Mouse (Mus musculus) cerebellum, adult 2 months (tissue): ENCODE results near the gene Ccnk. TPM values are rescaled to one million over a fixed set of nuclear protein-coding genes. Genes with fewer than 3 reads are reported as not detected.

ENCODE experiments used
- DNase-seq, 2 experiments: peaks; one replicate each; pipeline ENCODE4 v3.0.0; 2021
- H3K27ac ChIP-seq: fragments of 200-500 bp; 2 replicates; pipeline ENCODE4 v1.5.1; 2012; ENCODE audit warnings: low read length, control low read depth, inconsistent platforms; ENCODE audit not compliant: insufficient read depth
- H3K27me3 ChIP-seq: fragments of 200-500 bp; 2 replicates; pipeline ENCODE4 v1.6.1; 2012; ENCODE audit warnings: inconsistent platforms, mild to moderate bottlenecking, low read length, moderate library complexity; ENCODE audit not compliant: control insufficient read depth, insufficient read depth
- H3K4me1 ChIP-seq: fragments of 200-500 bp; 2 replicates; pipeline ENCODE4 v1.6.1; 2011; ENCODE audit warnings: low read length; ENCODE audit not compliant: control insufficient read depth, insufficient read depth
- H3K4me3 ChIP-seq: fragments of 200-500 bp; replicated peaks from 2 replicates; pipeline ENCODE3; 2011; ENCODE audit warnings: mild to moderate bottlenecking, low read depth, low read length, control low read depth; ENCODE audit not compliant: insufficient read depth
- CTCF ChIP-seq: fragments of 200-500 bp; IDR thresholded peaks from 2 replicates; pipeline ENCODE4 v1.5.1; 2011; ENCODE audit warnings: low read depth, mild to moderate bottlenecking, control low read depth, low read length, moderate library complexity, borderline replicate concordance; ENCODE audit not compliant: insufficient read depth
- POLR2A ChIP-seq: fragments of 200-500 bp; IDR thresholded peaks from 2 replicates; pipeline ENCODE4 v1.6.1; 2011; ENCODE audit warnings: low read length, control low read depth, borderline replicate concordance; ENCODE audit not compliant: insufficient read depth
- WGBS: fragments of 180-500 bp; shearing (Covaris S2); methylation state at CpG from one replicate; pipeline ENCODE4 v1.1.7; 2018; 5-methylcytosine and 5-hydroxymethylcytosine counted together
- polyA plus RNA-seq: library from polyadenylated mRNA; depleted of rRNA; stranded (reverse); fragments of >200 nt; gene quantifications from 2 replicates; pipeline ENCODE4 v1.2.3, GENCODE M21; 2012; rRNA removed

Ccnk gene
- polyA plus RNA-seq, 1 experiment = 27.0 TPM

DNA sequence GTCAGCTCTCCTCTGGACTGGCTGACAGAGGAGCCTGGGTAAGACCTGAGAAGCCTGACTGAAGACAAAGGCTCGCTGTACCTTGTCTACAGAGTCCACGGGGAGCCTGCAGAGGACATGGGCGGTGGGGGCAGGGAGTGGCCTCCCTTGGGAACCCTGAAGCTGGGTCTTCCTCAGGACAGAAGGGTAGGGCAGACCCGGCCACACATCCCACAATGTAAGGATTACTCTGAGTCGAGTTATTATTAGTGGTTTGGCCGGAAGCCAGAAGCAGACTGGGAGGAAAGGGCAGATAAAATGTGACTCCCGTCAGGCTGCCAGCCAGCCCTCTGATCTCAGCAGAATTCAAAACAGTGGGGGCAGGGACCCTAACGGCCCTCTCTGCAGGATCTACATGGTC lies 65.4 kb downstream of the Ccnk start:
- no peak for TF ChIP-seq CTCF
- no peak for TF ChIP-seq POLR2A
- Histone ChIP-seq H3K4me1 (peaks cover 91% of the 10 kb centered on the region), H3K27ac (peak overlapping the region; percentile 58), H3K27me3 (no peaks in the 10 kb centered on the region), H3K4me3 (no peak overlapping the region)
- WGBS = 3% methylated on average over 8 of the region's 8 CpGs
- peak; percentile 82 to 86 for DNase-seq

- H3K4me1 ChIP-seq = peaks cover 89% of the 10 kb centered on the region
- H3K27me3 ChIP-seq = no peaks in the 10 kb centered on the region
- WGBS = 70% methylated on average over 9 of the region's 9 CpGs
- peak overlapping the region; percentile 58; the same call in 1 of the 2 replicates for H3K27ac ChIP-seq
- no peak for TF ChIP-seq CTCF
- no peak for TF ChIP-seq POLR2A
- no peak overlapping the region for H3K4me3 ChIP-seq
- no peak for DNase-seq
These were observed 66.2 kb downstream of the Ccnk start for GRCm38 (mm10) chr12:108245579-108245978.

DNA sequence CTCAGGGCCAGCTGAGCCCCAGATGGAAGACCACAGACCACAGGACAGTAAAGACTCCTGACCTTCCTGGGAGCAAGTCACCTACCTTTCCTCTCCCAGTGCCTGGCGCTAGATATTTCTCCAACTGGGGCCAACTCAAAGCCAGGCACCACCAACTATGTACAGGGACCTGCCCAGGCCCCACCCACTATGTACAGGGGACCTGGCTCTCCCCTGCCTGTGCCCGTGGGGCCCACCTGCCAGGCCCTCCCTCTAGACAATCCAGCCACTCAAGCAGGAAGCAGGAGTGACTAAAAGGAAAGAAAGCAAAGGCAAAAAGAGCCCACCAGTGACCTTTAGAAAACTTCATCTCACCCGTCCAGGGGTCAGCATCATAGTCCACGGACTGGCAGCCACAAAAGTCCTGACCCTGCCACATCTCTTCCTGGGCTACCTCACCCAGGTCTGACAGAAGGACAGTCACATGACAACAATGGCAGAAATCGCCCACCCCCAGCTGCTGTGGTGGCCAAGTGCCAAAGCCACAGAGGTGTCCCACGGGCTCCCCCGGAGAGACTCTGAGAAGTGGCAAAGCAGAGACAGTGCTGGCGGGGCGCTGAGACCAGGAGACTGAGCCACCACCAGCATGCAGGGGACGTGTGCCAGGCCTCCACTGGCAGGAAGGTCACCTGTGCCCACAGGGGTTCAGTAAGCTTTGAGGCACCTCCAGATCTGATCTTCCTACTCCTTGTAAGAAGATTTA lies 67.6 kb downstream of the Ccnk start:
- no peak overlapping the region for H3K27ac ChIP-seq
- H3K27me3 ChIP-seq = no peaks in the 10 kb centered on the region
- TF ChIP-seq POLR2A = no peak
- no peak overlapping the region for H3K4me3 ChIP-seq
- peaks cover 79% of the 10 kb centered on the region for H3K4me1 ChIP-seq
- peak; percentile 63 to 67 for DNase-seq
- WGBS = 36% methylated on average over 10 of the region's 10 CpGs

DNA sequence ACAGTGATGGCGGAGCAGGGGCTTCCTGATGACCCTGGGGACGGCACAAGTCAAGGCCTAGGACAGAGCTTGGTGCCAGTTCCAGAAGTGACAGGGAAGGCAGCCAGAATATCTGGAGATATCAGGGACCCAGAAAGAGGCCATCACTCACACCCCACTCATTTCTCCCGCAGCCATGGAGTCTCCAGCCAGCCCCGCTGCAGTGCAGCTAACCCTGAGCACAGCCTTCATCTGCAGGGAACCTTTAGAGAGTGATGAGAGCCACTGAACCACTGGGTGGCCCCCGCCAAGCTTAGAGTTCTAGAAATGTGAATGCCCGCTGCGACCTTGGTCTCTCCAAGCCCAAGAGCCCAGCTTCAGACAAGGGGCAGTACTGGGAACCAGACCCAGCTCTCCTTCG lies 69.6 kb downstream of the Ccnk start:
- H3K4me1 ChIP-seq = peaks cover 81% of the 10 kb centered on the region
- no peak for TF ChIP-seq POLR2A
- TF ChIP-seq CTCF = no peak
- H3K4me3 ChIP-seq = no peak overlapping the region

DNA sequence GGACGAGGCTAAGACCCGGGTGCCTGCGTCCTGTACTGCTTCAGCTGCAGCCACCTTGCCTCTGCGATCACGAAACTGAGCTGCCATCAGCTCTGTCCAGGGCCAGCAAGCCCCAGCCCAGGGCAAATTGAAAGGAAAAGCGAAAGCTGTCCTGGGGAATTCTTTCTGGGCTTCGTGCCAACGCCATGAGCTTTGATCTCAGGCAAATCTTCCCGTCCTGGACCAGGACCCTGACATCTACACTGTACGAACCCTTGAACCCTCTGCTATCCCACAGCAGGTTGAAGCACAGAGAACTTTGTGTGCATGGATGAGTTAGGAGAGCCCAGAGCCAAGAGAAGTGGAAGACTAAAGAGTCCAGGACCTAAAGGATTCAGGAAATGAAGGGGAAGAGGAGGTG lies 70.1 kb downstream of the Ccnk start:
- WGBS = 34% methylated on average over 10 of the region's 10 CpGs
- Histone ChIP-seq H3K4me1 (peaks cover 80% of the 10 kb centered on the region), H3K27ac (no peak overlapping the region), H3K27me3 (no peaks in the 10 kb centered on the region), H3K4me3 (no peak overlapping the region)
- TF ChIP-seq CTCF (no peak), POLR2A (no peak)
- DNase-seq = no peak

More for the DNA sequence above, 69.6 kb downstream of the Ccnk start:
- H3K27me3 ChIP-seq = no peaks in the 10 kb centered on the region
- no peak overlapping the region for H3K27ac ChIP-seq
- DNase-seq = no peak
- 89% methylated on average over 8 of the region's 8 CpGs for WGBS

- no peaks in the 10 kb centered on the region for H3K27me3 ChIP-seq
- no peak overlapping the region for H3K27ac ChIP-seq
- 80% methylated on average over 31 of the region's 31 CpGs for WGBS
- H3K4me1 ChIP-seq = peaks cover 74% of the 10 kb centered on the region
- no peak overlapping the region for H3K4me3 ChIP-seq
- no peak for DNase-seq
- no peak for TF ChIP-seq POLR2A
- TF ChIP-seq CTCF = no peak
These were observed 71.8 kb downstream of the Ccnk start for GRCm38 (mm10) chr12:108251034-108251792.

DNA sequence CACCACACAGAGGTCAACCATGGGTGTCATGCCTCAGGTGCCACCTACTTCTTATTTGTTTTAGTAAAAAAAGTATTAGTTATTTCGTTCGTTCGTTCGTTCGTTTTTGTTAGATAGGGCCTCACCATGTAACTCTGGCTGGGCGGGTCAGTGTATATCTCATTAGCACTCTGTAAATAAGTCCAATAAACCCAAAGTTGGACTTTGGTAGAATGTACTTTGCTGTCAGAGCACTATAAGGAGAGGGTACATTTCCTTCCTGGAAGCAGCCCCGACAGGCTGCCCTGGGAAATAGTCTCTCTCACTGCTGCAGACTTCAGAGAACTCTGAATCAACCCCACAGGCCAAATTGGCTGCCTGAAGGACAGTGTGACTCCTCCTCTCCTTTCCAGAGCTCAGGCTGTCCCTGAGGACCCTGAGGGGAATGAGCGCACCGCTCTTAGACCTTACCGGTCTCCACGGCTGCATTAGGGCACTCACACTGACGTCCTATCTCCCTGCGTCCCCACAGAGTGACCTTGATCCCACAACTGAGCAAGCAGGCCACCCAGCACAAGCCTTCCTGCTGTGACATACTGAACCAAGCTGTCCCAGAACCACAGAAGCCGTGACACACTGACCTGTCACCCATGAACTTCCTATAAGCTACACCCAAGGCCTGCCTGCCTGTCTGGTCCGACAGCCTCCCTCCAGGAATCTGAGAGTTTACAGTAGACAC lies 72.6 kb downstream of the Ccnk start:
- no peak for DNase-seq
- WGBS = 92% methylated on average over 15 of the region's 15 CpGs
- no peaks in the 10 kb centered on the region for H3K27me3 ChIP-seq
- TF ChIP-seq POLR2A (no peak), CTCF (no peak)
- H3K4me3 ChIP-seq = no peak overlapping the region
- H3K4me1 ChIP-seq = peaks cover 73% of the 10 kb centered on the region
- H3K27ac ChIP-seq = no peak overlapping the region

Other genes starting within 250 kb of the Ccnk start
- gene Bcl11b, start 176.0 kb upstream of the Ccnk start, polyA plus RNA-seq = 1.9 and 2.5 TPM in 2 replicates
- gene Setd3, start 265 bp upstream of the Ccnk start, polyA plus RNA-seq = 117 and 122 TPM in 2 replicates
- 75.0 and 78.6 TPM in 2 replicates for gene Ccdc85c, start 95.8 kb downstream of the Ccnk start, polyA plus RNA-seq
- 4.4 and 4.8 TPM in 2 replicates for gene Hhipl1, start 126.7 kb downstream of the Ccnk start, polyA plus RNA-seq
- 88.8 and 93.7 TPM in 2 replicates for gene Cyp46a1, start 154.8 kb downstream of the Ccnk start, polyA plus RNA-seq
- 89.7 and 93.9 TPM in 2 replicates for gene Eml1, start 191.4 kb downstream of the Ccnk start, polyA plus RNA-seq